Mouse (Mus musculus) ES-Bruce4 (cell line): ENCODE measurements around the gene Six4. TPM values are rescaled to one million over a fixed set of nuclear protein-coding genes. Genes with fewer than 3 reads are reported as not detected.
A peak's percentile ranks its signal among the peaks of the same experiment; 100 is the strongest.
"Not testable (repeated sequence)": the region's sequence is repeated elsewhere in the genome, so short reads cannot be mapped to it uniquely, and the experiment has no call there.

Experiments
- H3K27ac ChIP-seq: 2 replicates; pipeline ENCODE4 v1.5.1; 2012; ENCODE audit warnings: low read length, inconsistent platforms; ENCODE audit not compliant: insufficient read depth
- H3K27me3 ChIP-seq: 2 replicates; pipeline ENCODE4 v1.6.1; 2012; ENCODE audit warnings: mild to moderate bottlenecking, low read length, inconsistent platforms; ENCODE audit not compliant: control insufficient read depth, poor library complexity, insufficient read depth, severe bottlenecking
- H3K36me3 ChIP-seq: 2 replicates; pipeline ENCODE4 v1.6.1; 2012; ENCODE audit warnings: inconsistent platforms, mild to moderate bottlenecking, low read length, moderate library complexity; ENCODE audit not compliant: control insufficient read depth, poor library complexity, insufficient read depth, severe bottlenecking
- H3K4me1 ChIP-seq: one replicate; pipeline ENCODE4 v1.8.1; 2011; ENCODE audit warnings: low read length; ENCODE audit not compliant: control insufficient read depth, insufficient read depth
- H3K4me3 ChIP-seq: 2 replicates; pipeline ENCODE4 v1.5.1; 2011; ENCODE audit warnings: low read depth, mild to moderate bottlenecking, low read length
- H3K9ac ChIP-seq: 2 replicates; pipeline ENCODE4 v1.6.1; 2012; ENCODE audit warnings: low read depth, mild to moderate bottlenecking, inconsistent platforms; ENCODE audit not compliant: poor library complexity, severe bottlenecking
- H3K9me3 ChIP-seq: replicated peaks from 2 replicates; pipeline ENCODE4 v1.6.1; 2012; ENCODE audit warnings: mild to moderate bottlenecking, low read length, inconsistent platforms; ENCODE audit not compliant: control insufficient read depth, poor library complexity, insufficient read depth, severe bottlenecking
- CTCF ChIP-seq: IDR thresholded peaks from one replicate; pipeline ENCODE4 v1.8.1; 2011; ENCODE audit warnings: low read depth, low read length
- EP300 ChIP-seq: IDR thresholded peaks from 2 replicates; pipeline ENCODE4 v1.6.1; 2011; ENCODE audit warnings: low read depth, low read length; ENCODE audit not compliant: insufficient read depth
- POLR2A ChIP-seq: IDR thresholded peaks from one replicate; pipeline ENCODE4 v1.8.1; 2011; ENCODE audit warnings: low read length; ENCODE audit not compliant: insufficient read depth
- polyA plus RNA-seq: library from polyadenylated mRNA; stranded (reverse); fragments of >200 nt; gene quantifications from 2 replicates; pipeline ENCODE4 v1.2.4, GENCODE M21; 2011; ENCODE audit warnings: low read depth; ENCODE audit not compliant: missing spikeins, insufficient read depth, insufficient read length

The Six4 gene
- polyA plus RNA-seq, 1 experiment, result 47.0 TPM

- Histone ChIP-seq H3K9ac (no peak overlapping the region), H3K36me3 (no peaks in the 10 kb centered on the region), H3K4me1 (peaks cover 8% of the 10 kb centered on the region), H3K9me3 (no peaks in the 10 kb centered on the region), H3K4me3 (no peak overlapping the region), H3K27ac (peak overlapping the region; percentile 8), H3K27me3 (no peaks in the 10 kb centered on the region)
- TF ChIP-seq EP300 (no peak), CTCF (no peak), POLR2A (no peak)
These were observed 29.5 kb downstream of the Six4 start for GRCm38 (mm10) chr12:73083773-73084172.

GRCm38 (mm10) chr12:73081828-73082227 is 31.4 kb downstream of the Six4 start:
- not testable (repeated sequence) for H3K9ac ChIP-seq, H3K9me3 ChIP-seq, H3K27me3 ChIP-seq, H3K4me1 ChIP-seq, H3K36me3 ChIP-seq, H3K4me3 ChIP-seq
- peak overlapping the region; percentile 59 for H3K27ac ChIP-seq

DNA sequence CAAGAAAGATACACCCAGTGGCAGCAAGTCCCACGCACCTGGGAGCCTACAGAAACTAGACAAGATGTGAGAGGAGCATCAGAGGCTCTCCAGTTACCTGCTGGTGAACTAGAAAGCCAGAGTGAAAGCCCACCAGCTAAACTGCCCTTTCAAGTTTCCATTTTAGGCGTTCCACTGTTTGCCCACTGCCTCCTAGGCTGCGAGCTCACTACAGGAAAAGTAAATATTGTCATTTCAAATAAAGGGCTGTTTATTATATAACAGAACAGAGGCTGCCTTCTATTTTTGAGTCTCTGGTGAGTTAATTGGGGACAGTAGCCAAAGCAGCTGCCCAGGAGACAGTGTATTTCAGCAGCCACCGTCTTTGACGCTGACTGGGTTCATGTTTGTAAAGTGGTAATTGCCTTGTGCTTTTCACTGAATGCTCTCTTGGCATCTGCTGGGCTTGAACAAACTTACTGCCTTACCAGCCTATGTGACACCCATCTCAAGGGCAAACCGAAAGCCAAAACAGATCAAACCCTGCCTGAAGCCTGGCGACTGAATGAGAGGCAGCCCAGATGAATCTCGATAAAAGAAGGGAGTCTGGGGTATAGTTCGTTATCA is 52.3 kb downstream of the Six4 start:
- H3K9me3 ChIP-seq, result no peaks in the 10 kb centered on the region
- H3K4me3 ChIP-seq, result no peak overlapping the region
- H3K9ac ChIP-seq, result no peak overlapping the region
- no peak overlapping the region for H3K27ac ChIP-seq
- TF ChIP-seq POLR2A (no peak), EP300 (no peak), CTCF (no peak)
- H3K27me3 ChIP-seq, result no peaks in the 10 kb centered on the region
- H3K4me1 ChIP-seq, result no peaks in the 10 kb centered on the region
- H3K36me3 ChIP-seq, result no peaks in the 10 kb centered on the region

GRCm38 (mm10) chr12:73057492-73057891 is 55.8 kb downstream of the Six4 start:
- Histone ChIP-seq H3K4me1 (no peaks in the 10 kb centered on the region), H3K36me3 (no peaks in the 10 kb centered on the region), H3K9ac (no peak overlapping the region), H3K27me3 (no peaks in the 10 kb centered on the region), H3K4me3 (no peak overlapping the region), H3K9me3 (no peaks in the 10 kb centered on the region), H3K27ac (no peak overlapping the region)
- TF ChIP-seq CTCF (no peak), POLR2A (no peak), EP300 (no peak)

DNA sequence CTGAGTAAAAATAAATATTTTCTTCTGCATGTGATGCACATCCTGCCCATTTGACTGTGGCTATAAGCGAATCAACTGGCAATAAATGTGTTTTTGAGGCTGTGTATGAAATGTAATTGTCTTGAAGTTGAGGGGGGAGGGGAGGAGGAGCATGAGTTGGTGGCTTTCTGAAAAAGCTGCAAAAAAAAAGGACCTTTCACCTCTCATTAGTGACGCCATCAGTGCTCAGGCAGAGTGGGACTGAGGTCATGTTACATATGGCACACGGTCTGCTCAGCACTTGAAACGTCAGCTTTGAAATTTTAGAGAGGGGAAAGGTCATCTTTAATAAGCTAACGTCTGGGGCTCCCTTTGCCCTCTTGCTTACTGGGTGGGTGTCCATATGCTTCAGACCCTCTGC is 57.8 kb downstream of the Six4 start:
- TF ChIP-seq EP300 (no peak), CTCF (no peak), POLR2A (no peak)
- peaks cover 7% of the 10 kb centered on the region for H3K27me3 ChIP-seq
- H3K36me3 ChIP-seq, result no peaks in the 10 kb centered on the region
- no peaks in the 10 kb centered on the region for H3K9me3 ChIP-seq
- no peaks in the 10 kb centered on the region for H3K4me1 ChIP-seq
- H3K9ac ChIP-seq, result no peak overlapping the region
- no peak overlapping the region for H3K27ac ChIP-seq
- H3K4me3 ChIP-seq, result no peak overlapping the region

DNA sequence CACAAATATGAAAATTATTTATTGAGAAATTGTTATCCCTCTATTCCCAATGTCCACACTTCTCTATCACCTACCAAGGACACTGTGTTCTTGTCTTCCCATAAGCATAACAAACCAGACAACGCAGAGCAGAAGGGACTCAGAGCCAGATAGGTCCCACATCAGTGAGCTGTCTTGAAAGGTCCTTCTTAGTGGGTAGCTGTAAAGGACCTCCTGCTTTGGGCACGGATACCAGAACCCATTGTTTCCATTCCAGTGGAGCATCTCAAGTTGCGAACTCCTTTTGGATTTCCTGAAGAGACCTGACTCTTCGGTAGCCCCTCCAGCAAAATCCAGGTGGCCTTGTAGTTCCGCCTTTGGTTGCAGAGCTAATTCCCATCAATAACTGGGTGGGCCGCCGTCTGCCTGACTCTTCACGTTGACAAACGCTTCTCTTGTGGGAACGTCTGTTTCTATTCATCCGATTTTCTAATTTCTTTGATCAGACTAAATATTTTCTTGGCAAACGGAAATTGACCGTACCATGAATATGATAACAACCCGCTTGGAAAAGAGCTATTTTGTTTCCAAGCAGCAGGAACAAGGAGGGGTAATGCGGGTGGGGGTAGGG is 58.6 kb downstream of the Six4 start:
- TF ChIP-seq CTCF (no peak), EP300 (no peak), POLR2A (no peak)
- Histone ChIP-seq H3K27me3 (peaks cover 14% of the 10 kb centered on the region), H3K4me3 (peak overlapping the region; percentile 37; the same call in 1 of the 2 replicates), H3K9me3 (no peaks in the 10 kb centered on the region), H3K36me3 (no peaks in the 10 kb centered on the region), H3K4me1 (no peaks in the 10 kb centered on the region), H3K9ac (no peak overlapping the region), H3K27ac (no peak overlapping the region)
